Mouse (Mus musculus) lung, postnatal 0 days (tissue): ENCODE measurements around the gene Slc4a4.

Experiments
- CTCF ChIP-seq: IDR thresholded peaks from 2 replicates; pipeline ENCODE4 v1.5.1; 2016; ENCODE audit warnings: antibody characterized with exemption, mild to moderate bottlenecking
- EP300 ChIP-seq: IDR thresholded peaks from 2 replicates; pipeline ENCODE4 v1.6.1; 2016; ENCODE audit warnings: antibody characterized with exemption, mild to moderate bottlenecking, control low read depth

GRCm38 (mm10) chr5:88976428-88976827 lies 89.8 kb downstream of the Slc4a4 start:
- TF ChIP-seq CTCF (no peak), EP300 (no peak)
